Mouse (Mus musculus): ENCODE measurements around the gene Abi3bp. TPM values are rescaled to one million over a fixed set of nuclear protein-coding genes. Genes with fewer than 3 reads are reported as not detected.

Abi3bp gene
- total RNA-seq, 2 experiments from 2014 or later = not detected

- ATAC-seq (replicated peaks; ENCODE audit: low FRiP score, poor library complexity, severe bottlenecking) = no peak
Observed at GRCm38 (mm10) chr16:56673420-56673819, 195.7 kb downstream of the Abi3bp start.

- no peak for ATAC-seq (replicated peaks; ENCODE audit: low FRiP score, poor library complexity, severe bottlenecking)
Observed at GRCm38 (mm10) chr16:56677146-56677545, 199.5 kb downstream of the Abi3bp start.

GRCm38 (mm10) chr16:56681010-56681645 is 203.4 kb downstream of the Abi3bp start:
- no peak for ATAC-seq (replicated peaks; ENCODE audit: low FRiP score, poor library complexity, severe bottlenecking)

GRCm38 (mm10) chr16:56686747-56687146 is 209.1 kb downstream of the Abi3bp start:
- ATAC-seq (replicated peaks; ENCODE audit: low FRiP score, poor library complexity, severe bottlenecking) = no peak

- no peak for ATAC-seq (replicated peaks; ENCODE audit: low FRiP score, poor library complexity, severe bottlenecking)
Observed at GRCm38 (mm10) chr16:56690715-56691114, 213.0 kb downstream of the Abi3bp start.

- no peak for ATAC-seq (replicated peaks; ENCODE audit: low FRiP score, poor library complexity, severe bottlenecking)
Observed at GRCm38 (mm10) chr16:56696448-56696847, 218.8 kb downstream of the Abi3bp start.

- no peak for ATAC-seq (replicated peaks; ENCODE audit: low FRiP score, poor library complexity, severe bottlenecking)
Observed at GRCm38 (mm10) chr16:56700898-56701297, 223.2 kb downstream of the Abi3bp start.

- ATAC-seq (replicated peaks; ENCODE audit: low FRiP score, poor library complexity, severe bottlenecking) = no peak
Observed at GRCm38 (mm10) chr16:56705731-56706130, 228.1 kb downstream of the Abi3bp start.

- no peak for ATAC-seq (replicated peaks; ENCODE audit: low FRiP score, poor library complexity, severe bottlenecking)
Observed at GRCm38 (mm10) chr16:56710071-56710470, 232.4 kb downstream of the Abi3bp start.

GRCm38 (mm10) chr16:56715608-56716007 is 237.9 kb downstream of the Abi3bp start:
- no peak for ATAC-seq (replicated peaks; ENCODE audit: low FRiP score, poor library complexity, severe bottlenecking)

- ATAC-seq (replicated peaks; ENCODE audit: low FRiP score, poor library complexity, severe bottlenecking) = peak; percentile 53
Observed at GRCm38 (mm10) chr16:56716557-56717179, 239.0 kb downstream of the Abi3bp start.

- peak; percentile 93 for ATAC-seq (replicated peaks; ENCODE audit: low FRiP score, poor library complexity, severe bottlenecking)
Observed at GRCm38 (mm10) chr16:56717224-56718200, 239.8 kb downstream of the Abi3bp start, which contains the start of gene Tfg. TSS of gene Tfg (minus strand) at chr16:56717450.

GRCm38 (mm10) chr16:56719031-56719430 is 241.4 kb downstream of the Abi3bp start:
- no peak for ATAC-seq (replicated peaks; ENCODE audit: low FRiP score, poor library complexity, severe bottlenecking)

- ATAC-seq (replicated peaks; ENCODE audit: low FRiP score, poor library complexity, severe bottlenecking) = no peak
Observed at GRCm38 (mm10) chr16:56722357-56722756, 244.7 kb downstream of the Abi3bp start.

- ATAC-seq (replicated peaks; ENCODE audit: low FRiP score, poor library complexity, severe bottlenecking) = no peak
Observed at GRCm38 (mm10) chr16:56724927-56725326, 247.2 kb downstream of the Abi3bp start.

- ATAC-seq (replicated peaks; ENCODE audit: low FRiP score, poor library complexity, severe bottlenecking) = no peak
Observed at GRCm38 (mm10) chr16:56729060-56729459, 251.4 kb downstream of the Abi3bp start.
